Mouse (Mus musculus) adrenal gland, adult (tissue): Measurements from ENCODE around the gene Obp2b.

Experiments
- DNase-seq, 2 experiments: peaks; one replicate each; pipeline ENCODE4 v3.0.0; 2022 to 2023; ENCODE audit warnings: low spot score in 1 of 2; ENCODE audit not compliant: inconsistent age in 2 of 2

The Obp2b gene

DNA sequence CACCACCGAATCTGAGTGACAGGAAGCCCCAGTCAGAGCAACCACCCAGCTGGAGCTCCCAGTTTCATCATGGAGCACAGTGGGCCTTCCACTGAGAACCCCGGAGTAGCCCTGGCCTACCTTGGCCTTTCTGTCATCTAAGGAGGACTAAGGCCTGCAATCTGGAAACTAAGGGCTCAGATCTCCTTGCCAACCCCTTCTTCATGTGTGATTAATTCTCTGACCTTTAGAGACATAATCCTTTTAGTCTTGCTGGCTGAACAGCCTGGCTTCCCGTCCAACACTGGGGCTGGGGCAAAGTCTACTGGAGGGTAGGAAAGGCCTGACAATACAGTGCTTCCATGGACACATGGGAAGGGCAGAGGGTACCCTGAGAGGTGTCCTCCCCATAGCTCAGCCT, 39.2 kb downstream of the Obp2b start:
- peak; percentile 45 to 78 for DNase-seq

DNA sequence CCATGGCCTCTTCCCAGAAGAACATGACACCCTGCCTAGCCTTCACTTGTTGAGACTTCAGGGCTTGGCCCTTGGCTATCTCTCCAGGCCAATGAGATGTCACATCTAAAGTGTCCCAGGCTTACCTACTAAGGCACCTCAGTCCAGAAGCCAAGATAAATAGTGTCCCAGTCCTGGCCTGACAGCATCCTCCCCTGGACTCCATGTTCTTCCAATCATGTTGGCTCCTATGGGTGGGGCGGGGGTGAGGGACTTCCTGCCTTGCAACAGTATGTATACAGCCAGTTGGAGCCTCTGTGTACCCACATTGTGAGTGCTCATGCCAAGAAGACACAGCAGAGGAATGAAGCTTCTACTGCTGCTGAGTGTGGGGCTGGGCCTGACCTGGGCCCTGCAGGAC, 39.9 kb downstream of the Obp2b start, which contains the start of gene Lcn11:
Lcn11 (plus strand) TSS at position 301 of the 400 bp plus-strand sequence.
- DNase-seq, result no peak

DNA sequence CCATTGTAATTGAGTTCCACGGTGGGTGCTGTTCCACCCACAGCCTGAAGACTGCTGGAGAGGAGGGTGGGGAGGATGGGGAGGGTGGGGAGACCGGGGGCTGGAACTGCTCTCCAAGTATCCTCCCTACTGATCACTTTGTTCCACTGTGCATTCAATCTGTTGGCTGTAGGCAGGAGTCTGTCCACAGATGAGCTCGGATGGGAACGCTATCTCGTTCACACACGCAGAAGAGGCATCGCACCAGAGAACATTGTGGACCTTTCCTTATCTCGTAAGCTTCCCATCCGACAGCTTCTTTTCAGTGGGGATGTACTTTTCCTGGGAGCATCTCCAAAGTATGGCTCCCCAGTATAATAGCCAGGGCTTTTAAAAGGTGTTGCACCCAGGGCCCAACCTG, 42.3 kb downstream of the Obp2b start:
- DNase-seq, result no peak

DNA sequence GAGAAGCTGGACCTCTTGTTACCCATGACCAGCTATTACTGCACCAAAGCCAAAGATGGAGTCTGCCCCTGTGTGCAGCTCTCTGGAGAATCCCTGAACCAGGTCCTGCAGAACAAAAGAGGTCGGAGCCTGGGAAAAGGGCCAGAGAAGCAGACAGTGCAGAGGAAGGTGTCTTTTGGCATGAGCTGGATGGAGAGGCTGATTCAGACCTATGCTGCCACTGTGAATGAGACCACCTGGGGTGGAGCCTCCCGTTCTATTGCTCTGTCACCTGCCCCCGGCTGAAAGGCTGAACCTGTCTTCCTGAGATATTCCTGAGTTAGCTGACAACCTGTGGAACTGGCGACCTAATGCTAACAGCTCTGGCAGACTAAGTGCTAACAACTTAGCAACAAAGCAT, 44.1 kb downstream of the Obp2b start:
- no peak for DNase-seq

DNA sequence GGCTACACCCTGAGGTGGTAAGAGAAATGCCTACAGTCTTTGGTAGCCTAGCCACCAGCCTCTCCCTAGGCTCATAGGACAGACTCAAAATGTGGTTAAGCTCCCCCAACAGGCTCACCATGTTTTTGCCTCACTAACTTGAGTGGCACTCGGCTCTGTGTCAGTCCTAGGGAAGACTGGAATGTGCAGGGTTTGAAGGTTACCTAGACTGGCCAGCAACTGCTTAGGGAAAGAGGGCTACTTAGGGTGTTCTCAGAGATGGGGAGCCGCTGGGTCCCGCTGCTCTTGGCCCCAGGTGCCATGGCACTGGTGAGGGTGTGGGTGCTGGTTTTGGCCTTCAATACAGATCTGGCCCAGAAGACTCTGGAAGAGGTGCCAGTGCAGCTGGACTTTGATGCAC, 45.1 kb downstream of the Obp2b start, which contains the start of gene Gm13539:
Gm13539 (plus strand) TSS at position 301 of the 400 bp plus-strand sequence.
- DNase-seq, result no peak

GRCm38 (mm10) chr2:25785573-25786322, 48.9 kb downstream of the Obp2b start:
- DNase-seq, result no peak

GRCm38 (mm10) chr2:25789092-25789491, 52.3 kb downstream of the Obp2b start:
- DNase-seq, result no peak
